Mouse (Mus musculus) mouse embryonic stem cell (cell line): ENCODE data around the gene Hmgn1.

Source experiments
- in situ Hi-C, 2 experiments: fragments of 300-500 bp; cut with MboI; formaldehyde crosslinking; loops; 1 replicate in 1 of 2; 3 replicates in 1 of 2; pipeline ENCODE4 v1.14.3; 2019 to 2020; ENCODE audit warnings: low sequenced_read_pairs in 2 of 2, low pct_unique_long_range_greater_than_20kb in 1 of 2, mixed read lengths in 1 of 2; ENCODE audit not compliant: unreplicated experiment in 1 of 2

Gene Hmgn1

DNA sequence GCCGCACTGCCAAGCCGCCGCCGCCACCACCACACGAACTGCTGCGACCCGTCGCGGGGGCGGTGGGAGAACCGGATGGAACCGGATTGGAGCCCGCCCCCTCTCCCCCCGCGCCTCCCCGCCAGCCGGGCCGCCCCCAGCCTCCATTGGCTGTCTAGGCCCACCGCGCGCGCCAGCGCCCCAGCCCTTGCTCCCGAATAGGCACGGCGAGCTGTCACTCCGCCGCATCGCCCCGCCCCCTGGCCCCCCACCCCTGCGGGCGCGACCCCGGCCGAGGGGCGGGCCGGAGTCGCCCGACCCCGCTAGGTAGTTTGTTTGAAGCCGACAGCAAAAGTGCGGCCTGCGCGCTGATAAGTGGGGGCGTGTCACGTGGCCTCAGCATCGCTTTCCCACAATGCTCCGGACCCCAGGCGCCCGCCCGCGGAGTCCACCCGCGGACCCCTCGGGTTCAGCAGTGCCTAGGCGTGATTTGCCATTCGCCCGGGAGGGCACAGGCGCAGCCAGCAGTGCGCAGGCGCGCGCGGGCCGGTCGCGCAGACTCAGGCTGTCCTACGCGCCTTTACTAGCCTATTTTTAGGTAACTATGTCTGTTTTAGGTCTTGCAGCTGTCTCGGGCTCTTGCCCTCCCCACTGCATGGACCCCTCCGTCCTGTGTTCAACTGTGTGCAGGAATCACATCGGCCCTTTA, at the start of gene Hmgn1:
Gene Hmgn1, minus strand, starts transcription at position 73 of the 688 bp plus-strand sequence.
- in situ Hi-C loops: no loop called here

DNA sequence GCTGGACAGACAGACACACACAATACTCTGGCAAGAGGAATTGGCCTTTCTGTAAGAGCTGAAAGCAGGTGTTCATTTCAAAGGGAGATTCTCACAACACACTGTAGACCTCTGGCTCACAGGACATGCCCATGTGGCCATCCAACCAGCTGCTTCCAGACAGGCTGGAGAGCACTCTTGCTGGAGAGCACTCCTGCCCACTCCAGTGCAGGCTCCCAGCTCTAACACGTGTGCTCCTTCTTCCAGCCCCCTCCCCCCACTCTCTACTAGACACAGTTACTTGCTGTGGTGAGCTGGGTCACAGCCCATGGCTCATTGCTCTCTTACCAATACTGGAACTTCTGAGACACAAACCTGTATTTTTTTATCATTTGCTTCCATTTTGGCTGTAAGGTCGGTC, 47.9 kb upstream of the Hmgn1 start:
- in situ Hi-C loops: no loop called here

DNA sequence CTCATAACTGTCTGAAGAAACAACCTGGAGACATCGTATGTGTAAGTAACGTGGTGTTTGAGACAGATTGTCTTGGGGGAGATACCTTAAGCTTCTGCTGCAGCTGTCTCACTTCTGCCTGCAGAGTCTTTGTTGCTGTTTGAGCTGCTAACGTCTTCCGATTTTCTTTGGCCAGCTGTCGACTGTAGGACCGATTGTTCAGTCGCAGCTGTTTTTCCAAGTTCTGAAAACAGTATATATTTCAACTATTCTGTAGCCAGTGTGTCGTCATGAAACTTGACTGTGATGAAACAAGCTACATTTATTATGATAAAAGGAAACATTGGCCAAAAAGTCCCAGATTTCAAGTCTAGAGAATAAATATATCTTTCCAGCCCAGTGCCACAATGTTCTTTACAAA, 46.1 kb upstream of the Hmgn1 start:
- in situ Hi-C loops: no loop called here

DNA sequence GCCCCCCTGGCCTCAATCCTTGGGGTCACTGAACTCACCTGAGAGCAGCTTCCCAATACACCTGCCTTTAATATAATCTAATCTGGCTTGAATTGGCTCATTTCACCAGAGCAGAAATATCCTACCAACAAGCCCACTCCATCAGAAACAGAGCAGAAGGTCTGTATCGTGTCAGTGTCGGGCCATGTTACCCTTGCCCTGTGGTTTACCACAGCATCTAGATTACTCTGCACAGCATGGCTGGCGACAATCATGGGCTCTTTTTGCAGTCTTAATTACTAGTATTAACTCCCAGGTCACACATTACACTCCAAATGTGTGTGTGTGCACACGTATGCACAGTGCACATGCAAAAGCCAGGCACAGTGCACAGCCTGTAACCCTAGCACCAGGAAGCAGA, 41.3 kb upstream of the Hmgn1 start:
- in situ Hi-C loops: no loop called here

DNA sequence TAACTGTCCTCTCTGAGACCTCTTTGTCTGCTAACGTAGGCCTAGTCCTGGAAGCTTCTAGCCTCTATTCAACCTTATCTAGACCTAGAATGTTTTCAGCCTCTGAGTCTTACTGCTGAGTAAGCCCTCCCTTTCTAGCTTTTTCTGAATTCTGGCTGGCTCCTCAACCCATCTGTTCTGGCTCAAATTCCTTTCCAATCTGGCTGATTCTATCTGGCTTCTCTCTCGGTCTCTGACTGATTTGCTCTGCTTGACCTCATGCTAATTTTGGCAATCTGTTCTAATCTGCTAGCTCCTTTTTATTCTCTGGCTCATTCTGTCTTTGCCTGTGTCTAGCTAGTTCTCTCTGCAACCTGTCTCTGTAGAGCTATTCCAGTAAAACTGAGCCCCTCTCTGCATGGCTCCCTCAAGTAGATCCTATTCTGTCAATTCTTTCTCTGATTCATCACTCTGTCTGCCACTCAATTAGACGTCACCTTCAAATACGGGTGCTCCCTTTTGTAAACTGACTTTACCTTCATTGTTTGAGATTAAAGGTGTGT, 38.3 kb upstream of the Hmgn1 start:
- in situ Hi-C loops: no loop called here

DNA sequence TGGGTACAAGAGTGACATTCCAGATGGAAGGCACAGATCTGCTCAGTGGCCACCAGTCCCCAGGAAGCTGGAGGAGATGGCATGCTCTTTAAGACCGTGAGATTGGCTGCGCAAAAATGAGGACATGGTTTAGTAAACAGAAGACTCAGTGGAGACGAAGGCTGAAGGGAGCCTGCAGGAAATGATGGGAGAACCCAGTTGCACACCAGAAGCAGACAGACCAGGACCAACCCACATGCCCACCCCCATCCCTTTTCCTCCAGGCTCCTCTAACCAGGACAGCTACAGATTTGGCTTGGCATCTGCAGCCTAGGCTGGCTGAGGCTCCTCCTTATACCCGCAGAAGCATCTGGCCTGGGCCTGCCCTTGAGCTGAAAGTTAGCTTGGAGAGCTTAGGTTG, 33.8 kb upstream of the Hmgn1 start:
- in situ Hi-C loops: no loop called here

DNA sequence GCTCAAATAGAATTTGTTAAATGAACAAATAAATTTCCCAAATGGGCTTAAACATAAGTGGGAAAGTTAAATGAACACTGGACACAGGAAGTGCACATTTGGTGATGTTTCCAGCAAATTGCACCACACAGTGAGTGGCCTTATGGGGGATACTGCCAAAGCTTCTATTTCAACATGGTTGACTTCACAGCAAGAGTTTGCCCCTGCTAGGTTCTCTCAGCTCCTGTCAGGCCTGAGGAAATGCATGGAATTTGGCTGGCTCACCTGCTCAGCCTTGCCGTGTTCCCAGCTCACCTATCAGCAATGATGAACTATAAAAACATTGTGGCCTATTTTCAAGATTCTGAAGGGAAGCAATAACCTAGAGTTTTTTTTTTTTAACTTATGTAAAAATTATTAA, 33.4 kb upstream of the Hmgn1 start:
- in situ Hi-C loops: no loop called here

DNA sequence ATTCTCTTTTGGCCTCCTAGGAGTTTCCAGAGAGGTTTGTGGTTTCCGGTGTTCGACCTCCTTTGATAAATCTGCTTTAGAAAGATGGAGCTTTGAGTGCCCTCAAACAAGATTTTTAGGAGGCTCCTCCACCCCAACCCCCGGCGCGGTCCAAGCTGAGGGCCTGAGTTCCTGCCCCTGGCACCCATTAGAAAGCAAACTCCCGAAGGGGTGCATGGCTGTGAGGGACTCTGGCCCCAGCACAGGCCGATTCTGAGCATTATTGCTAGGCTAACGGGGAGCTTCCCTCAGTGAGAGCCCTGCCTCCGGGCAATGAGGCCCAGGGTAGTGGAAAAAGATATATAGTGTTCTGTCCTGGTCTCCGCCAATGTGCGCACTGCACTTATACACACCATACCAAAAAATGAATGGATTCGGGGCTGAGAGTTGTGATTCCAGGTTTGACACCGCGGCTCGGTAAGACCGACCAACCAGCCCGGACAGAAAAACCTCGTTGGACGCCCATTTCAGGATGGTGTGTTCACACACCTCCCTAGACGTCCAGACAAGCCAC, 32.3 kb upstream of the Hmgn1 start:
- in situ Hi-C loops: no loop called here

DNA sequence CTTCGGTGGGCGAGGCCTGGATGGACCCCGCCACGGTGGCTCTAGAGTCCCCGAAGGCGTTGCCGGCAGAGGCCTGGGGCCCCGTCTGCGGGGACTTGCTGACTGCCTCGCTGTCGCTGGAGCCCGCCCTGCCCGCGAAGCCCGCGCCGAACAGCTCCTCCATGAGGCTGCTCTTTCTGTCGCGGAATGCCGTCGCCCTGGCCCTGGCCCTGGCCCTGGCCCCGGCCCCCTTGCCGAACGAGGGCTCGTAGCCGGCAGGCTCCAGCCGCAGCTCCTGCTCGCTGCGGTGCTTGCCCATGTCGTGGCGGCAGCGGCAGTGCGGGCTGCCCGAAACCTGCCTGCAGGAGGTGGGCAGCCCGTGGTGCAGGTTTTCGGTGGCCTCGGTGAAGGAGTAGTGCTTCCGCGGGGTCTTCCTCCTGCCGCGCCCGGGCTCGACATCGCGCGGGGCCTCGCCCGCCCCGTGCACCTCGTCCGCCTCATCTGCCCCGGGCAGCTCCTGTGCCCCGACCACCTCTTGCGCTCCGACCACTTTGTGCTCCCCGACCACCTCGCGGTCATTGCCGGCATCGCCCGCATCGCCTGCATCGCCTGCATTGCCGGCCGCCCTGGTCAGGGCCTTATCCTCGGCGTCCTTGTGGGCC, 31.7 kb upstream of the Hmgn1 start:
- in situ Hi-C loops: no loop called here

DNA sequence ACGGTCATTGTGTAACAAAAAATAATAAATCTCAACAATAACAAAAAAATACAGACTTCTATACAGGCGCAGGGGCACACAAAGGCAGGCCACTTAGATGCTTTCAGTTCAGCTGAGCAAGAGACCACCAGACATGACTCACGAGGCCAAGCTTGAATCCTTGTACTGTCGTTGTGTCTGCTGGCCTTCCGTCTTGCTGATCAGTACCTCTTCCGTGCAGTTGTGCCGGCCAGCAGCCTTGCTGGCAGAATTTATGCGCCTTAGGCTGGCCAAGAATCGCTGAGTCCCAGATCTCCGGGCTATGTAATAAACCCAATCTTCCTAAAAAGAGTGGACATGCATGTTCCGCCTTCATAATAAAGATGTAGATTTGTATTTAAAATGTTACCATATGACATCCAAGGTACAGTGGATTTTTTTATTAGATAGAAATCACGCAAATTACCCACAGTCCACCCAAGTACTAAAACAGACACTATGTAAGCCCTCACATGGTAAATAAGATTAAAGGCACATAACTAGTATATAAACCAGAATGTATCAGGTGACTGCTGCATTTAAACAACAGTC, 31.1 kb upstream of the Hmgn1 start:
- in situ Hi-C loops: no loop called here

DNA sequence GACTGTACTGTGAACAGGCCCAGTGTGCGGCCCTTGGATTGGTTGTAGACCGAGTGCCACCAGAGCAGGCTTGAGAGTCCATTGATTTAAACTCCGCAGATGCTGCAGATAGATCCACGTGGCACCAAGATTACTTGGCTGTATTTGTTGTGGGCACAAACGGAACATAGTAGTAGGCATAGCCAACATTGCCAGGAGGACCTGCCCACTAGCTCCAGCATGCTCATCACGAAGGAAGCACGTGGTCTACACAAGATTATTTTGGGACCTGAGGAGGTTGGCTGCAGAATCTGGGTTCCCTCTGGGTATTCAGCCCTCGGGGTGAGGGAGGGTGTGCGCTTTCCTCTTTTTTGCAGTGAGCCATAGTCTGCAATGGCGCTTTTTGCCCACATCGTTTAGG, 29.6 kb upstream of the Hmgn1 start:
- in situ Hi-C loops: no loop called here

DNA sequence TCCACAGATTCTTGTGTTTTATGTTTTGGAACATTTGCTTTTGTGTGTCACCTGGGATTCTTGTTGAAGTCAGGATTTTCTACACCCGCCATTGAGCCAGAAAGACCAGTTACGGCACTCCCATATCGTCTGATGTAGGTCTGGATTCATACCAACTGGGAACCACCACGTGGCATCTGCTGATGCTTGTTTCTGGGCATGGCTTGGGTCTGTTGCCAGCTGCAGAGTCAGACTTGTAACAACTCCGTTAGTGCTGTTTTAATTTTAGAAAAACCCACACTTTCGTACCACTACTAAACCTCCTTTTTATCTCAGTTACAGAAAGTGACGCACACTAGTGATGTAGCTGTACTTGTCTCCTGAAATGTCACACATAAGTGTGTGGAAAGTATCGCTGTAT, 28.5 kb upstream of the Hmgn1 start:
- in situ Hi-C loops: no loop called here

DNA sequence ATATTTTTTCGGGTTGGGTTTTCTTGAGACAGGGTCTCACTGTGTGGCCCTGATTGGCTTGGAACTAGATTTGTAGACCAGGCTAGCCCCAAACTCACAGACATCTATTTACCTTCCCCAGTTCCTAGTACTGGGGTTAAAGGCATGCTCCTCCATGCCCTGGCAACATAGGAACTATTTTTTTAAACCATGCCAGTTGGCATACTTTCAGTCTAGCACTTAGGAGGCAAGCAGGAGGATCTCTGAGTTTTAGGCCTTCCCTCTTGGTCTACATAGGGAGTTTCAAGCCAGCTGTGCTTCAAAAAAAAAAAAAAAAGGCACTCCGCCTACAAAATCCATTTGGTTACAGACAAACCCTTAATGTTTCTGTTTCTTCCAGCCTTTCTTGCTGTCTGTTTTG, 26.9 kb upstream of the Hmgn1 start:
- in situ Hi-C loops: no loop called here

DNA sequence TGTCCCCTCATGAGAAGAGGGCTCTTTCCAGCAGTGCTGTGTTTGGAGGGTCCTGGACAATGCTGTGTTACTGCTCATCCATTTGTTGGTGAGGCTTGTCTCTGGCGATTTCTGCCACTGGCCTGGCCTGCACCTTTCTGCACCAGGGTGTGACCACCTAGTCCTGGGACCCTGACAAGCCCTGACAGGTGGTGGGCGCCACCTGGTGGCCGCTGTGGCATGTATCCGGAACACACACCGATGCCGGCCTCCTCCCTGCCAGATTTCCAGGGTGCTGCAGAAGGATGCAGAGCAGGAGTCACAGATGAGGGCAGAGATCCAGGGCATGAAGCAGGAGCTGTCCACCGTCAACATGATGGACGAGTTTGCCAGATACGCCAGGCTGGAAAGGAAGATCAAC, 24.0 kb upstream of the Hmgn1 start:
- in situ Hi-C loops: no loop called here

DNA sequence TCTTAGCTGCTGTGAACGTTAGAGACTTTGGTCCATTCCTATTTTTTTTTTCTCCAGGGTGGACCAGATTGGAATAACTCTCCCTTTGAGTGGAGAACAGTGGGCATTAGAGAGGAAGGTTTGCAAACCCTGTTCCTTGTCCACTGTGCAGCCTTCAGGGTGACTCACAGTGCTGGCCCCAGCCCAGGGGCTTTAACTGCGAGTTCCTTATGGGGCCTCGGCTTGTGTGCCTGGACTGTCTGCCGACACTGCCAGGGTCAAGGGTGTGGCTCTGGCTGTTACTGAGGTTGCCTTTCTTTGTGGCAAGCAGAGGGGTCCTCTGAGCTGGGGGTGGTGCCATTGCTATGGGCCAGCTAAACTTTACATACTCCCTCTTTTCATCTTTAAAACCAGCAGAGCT, 23.5 kb upstream of the Hmgn1 start:
- in situ Hi-C loops: no loop called here

DNA sequence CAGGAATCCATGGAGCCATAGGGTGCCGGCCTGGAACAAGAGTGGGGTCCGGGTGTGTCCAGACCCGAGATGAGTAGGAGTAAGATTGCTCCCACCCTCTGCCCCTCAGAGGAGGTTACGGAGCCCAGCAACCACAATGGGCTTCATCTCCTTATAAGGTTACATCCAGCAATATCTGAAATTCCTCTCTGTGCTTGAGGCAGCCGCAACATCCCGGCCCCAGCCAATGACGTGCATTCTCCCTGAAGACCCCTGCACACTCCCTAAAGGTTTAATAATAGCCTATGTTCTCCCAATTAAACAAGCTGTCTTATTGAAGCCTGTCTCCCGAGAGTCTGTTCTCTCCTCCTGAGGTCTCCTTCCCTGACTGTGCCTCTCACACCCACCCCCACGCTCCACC, 21.8 kb upstream of the Hmgn1 start:
- in situ Hi-C loops: no loop called here

DNA sequence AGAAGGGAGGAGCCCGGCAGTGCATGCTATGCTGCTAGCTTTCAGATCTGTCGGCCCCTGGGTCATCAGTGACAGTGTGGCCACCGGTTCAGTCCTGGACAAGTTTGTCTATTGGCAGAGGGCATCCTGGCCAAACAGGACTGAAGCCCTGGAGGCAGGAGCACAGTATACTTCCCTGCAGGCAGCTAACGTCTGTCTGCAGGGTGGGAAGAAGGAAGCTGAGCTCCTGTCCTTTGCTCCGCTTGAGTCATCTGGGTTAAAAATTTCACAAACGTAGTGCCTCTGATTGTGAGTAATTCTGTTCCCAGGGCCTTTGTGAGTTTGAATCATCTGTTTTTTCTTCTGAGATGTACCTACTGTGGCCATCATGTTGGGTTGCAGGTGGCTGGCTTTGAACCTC, 21.3 kb upstream of the Hmgn1 start:
- in situ Hi-C loops: no loop called here

DNA sequence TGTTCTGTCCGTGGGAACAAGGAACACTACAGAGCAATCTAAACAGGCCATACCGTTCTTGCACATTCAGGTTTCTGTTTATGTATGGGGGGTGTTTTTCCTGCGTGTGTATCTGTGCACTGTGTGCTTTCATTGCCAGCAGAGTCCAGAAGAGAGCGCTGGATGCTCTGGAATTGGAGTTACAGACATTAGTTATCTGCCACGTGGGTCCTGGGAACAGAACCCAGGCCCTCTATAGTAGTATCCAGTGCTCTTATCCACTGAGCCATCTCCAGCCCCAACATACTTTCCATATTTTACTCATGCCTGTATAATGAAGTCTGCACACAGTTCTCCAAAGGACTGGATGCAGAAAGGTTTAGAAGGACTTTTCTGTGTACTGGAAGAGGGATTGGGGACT, 18.3 kb upstream of the Hmgn1 start:
- in situ Hi-C loops: no loop called here

DNA sequence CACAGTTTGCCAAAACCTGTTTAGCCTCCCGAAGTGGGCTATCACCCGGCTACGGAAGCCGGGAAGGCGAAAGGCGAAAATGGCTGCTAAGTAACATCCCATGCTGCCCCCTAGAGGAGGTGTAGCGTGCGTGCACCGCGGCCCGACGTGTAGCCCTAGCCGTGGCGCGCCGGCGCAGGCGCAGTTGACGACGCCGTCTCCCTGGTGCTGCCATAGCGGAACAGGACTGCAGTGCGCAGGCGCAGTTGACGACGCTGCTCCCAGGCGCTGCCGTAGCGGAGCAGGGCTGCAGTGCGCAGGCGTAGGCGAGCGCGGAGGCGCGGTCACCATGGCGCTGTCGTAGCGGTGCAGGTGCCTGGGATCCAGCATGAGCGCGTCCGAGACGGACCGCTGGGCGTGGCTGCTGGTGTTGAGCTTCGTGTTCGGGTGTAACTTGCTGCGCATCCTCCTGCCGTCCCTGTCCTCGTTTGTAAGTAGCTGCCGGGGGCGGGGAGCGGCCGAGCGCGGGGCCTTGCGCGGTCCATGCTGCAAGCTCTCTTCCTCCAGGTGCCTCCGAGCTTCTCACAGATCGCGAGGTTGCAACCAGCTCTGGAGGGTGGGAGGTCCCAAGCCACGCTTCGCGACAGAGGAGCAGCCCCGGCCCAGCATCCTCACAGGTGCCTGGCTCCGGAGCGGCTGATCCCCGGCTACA, 17.7 kb upstream of the Hmgn1 start, which contains the start of gene Wrb:
Gene Wrb, plus strand, starts transcription at position 298 of the 691 bp plus-strand sequence.
- in situ Hi-C loops: no loop called here
